Mouse (Mus musculus) lung, postnatal 36 days (tissue): ENCODE measurements at regions not wholly inside any gene's neighbourhood (a gene's known extent, or its start where the extent isn't known, plus 50 kb on each side); places are given as distances from the start of the nearest gene placed in this dataset.
A peak's percentile ranks its signal among the peaks of the same experiment; 100 is the strongest.

Experiments
- DNase-seq: peaks from one replicate; pipeline ENCODE4 v3.0.0; 2022; ENCODE audit warnings: mixed read lengths

DNA sequence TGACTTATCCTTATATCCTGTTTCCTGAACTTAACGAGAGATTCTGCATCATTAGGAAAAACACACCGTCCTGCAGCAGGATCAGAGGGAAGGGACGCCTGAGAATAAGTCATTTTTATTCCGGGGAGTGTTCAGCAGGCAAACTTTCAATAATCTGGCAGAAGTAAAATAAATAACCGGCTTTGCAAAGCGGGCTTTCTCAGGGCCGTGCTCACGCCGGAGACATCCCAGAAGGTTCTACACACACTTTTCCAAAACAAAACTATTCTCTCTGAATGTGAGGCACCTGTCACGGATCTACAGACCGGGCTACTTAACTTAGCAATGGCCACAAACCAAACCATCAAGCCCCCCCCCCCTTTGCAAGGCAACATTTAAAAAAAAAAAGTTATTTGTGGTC, 142.8 kb upstream of the Hnrnpa3 start:
- no peak for DNase-seq

DNA sequence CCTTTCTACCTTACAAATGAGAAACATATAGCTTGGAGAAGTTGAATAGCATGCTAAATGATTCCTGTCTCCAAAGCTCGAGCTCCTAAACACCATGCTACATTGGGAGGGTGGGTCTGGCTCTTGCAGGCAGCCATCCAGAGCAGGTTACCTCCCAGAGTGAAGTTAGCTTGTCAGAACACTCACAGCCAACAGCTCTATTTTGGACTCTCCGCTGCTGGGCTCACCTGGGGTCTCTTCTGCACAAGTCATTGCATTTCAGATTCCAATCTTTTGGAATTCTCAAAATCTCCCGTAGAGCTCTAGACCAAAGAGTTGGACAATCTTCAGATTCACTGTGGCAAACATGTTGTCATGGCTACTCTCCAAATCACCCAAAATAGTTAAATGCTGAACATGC, 142.0 kb upstream of the Hnrnpa3 start:
- no peak for DNase-seq

DNA sequence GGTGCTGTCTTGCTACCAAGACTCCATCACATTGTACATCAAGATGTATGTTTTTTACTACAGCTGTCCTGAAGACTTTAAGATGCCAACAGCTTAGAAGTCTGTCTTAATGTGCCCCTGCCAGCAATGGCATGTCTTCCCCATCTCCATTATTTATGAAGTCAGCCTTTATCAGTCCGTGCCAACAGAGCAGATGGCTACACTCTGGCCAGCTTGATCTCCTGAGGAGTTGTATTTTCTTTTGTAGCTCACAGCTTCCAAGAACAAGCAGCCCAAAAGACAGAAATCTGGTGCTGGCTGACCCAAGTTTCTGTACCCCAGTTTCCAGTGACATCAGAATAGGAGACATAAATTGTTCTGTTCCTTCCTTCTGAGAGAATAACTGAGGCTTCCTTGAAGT, 140.5 kb upstream of the Hnrnpa3 start:
- DNase-seq, result no peak

DNA sequence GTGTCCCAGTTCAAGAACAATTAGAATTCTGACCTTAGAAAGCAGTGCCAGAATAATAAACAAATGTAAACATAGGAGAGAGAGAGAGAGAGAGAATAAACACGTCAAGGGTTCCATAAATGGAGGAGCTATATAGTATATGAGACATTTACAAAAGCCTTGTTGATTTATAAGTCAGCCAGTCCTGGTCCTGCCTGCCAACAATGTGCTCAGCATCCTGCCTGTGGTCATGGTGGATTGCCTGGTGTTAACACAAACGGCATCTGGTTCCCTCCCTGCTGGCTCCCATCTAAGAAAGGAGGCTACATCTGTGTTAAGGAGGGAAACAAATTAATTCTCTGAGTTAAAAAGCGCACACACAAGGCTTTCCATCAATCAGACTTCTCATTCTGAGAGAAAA, 133.5 kb upstream of the Hnrnpa3 start:
- DNase-seq, result no peak

DNA sequence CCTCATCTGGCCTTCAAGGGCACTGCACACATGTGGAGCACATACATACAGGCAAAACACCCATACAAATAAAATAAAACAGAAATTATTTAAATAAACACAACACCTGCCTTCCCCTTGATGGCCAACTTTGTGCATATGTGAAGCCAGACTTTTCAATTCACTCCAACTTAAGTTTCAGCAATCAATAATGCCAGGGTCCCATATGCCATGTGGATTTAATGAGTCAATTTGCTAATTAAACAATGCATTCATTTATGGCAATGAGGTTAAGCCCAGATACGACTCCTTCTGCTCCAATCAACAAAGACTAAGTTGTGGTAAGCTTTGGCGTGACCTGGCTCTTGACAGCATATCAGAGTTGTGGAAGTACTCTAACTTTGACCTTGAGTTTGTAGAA, 130.4 kb upstream of the Hnrnpa3 start:
- DNase-seq, result no peak

DNA sequence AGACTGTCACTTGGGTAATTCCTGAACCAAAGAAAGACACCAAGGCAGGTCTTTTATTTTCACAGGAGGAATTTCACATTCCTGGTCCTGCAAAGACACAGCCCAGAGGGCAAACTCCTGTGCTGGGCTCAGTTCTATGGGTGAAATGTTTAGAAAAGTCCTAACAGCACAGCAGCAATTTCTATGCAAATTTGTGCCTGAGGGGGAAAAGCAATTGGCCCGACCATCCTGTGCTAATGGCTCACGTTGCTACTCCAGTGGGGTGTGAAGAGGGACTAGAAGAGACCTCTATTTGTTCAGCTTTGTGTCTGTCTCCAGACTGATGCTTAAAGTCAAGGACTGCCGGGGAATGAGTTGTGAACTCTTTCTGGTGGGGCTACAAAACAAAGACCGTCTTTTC, 120.9 kb upstream of the Hnrnpa3 start:
- no peak for DNase-seq

DNA sequence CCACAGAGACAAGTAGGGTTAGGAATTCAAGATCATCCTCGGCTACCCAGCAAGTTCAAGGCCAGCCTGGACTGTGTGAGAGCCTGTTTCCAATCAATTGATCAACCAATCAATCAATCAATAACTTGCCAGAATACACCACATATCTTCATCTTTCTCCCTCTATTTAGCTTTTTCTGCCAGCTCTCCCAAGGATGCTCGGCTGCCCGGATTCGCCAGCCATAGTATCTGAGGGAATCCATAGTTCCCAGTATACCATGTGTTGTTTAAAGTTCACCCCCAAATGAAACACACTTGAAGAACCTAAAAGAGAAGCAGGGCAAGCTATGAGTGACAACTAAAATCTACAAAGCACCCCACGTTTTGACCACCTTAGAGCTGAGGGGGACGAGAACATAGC, 119.3 kb upstream of the Hnrnpa3 start:
- DNase-seq, result no peak

DNA sequence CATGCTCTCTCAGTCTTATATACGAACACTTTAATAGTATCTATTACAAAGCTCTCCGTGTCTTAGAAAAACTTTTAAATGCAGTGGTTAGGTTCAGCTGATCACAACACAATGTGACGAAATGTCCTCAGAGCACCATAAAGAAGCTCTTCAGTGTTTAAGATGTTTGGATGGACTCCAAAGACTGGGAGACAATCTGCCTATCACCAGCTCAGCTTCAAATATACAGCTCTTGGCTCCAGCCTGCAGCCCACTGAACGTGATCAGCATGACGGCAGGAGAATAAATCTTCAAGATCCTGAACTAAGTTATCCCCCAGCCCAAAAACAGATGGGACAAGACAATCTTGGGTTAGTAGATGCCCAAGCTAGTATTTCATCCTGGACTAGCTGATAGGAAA, 116.7 kb upstream of the Hnrnpa3 start:
- DNase-seq, result no peak

DNA sequence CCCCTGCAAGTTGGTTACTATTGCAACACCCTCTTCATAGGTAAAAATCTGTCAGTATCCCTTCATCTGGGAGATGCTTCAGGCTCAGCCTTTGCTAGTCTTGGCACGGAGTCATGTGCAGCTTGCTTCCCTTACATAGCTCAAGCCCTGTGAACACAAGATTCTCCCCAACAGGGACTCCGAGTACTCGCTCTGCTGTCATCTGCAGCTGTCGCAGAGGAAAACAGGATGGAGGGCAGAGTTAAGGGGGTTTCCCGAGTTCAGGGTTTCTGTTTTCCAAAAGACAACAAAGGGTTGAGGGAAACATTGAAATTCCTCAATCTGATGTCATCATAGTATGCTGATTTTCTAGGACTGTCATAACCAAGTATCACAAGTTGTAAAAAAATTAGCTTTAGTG, 116.3 kb upstream of the Hnrnpa3 start:
- peak; percentile 53 for DNase-seq

DNA sequence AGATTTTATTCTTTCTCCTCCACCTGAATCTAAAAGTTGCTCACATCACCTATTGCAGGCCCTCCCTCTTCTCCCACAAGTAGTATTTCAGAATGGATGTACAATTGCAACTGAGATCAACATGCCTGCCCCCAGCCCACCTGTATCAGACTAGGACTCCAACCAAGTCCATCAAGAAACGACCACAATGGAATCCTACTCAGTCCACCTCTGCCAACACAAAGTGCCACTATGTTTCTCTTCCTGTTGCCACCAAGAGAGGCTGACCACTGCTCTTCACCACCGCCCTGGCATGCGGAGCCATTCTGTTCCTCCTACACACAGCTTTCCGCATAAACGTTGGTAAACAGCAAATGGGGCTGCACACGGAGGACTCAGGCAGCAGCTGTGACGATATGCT, 113.1 kb upstream of the Hnrnpa3 start:
- DNase-seq, result no peak

DNA sequence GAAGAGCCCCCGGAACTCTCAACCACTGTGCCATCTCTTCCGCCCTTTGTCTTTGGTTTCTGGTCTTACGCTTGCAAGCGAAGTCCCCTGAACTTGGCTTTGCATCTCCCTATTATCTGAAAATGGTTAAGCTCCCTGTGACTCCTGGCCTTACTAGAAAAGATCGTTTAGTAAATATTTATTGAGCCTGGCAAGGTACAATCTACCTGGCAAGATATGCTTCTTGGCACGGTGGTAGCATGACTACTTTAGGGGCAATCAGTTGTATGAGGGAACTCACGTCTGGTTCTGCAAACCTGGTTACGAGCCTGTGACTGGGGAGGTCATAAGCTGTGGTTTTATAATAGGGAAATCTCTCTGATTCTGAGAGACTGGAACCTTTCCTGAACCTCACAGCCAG, 103.4 kb upstream of the Hnrnpa3 start:
- DNase-seq, result no peak

DNA sequence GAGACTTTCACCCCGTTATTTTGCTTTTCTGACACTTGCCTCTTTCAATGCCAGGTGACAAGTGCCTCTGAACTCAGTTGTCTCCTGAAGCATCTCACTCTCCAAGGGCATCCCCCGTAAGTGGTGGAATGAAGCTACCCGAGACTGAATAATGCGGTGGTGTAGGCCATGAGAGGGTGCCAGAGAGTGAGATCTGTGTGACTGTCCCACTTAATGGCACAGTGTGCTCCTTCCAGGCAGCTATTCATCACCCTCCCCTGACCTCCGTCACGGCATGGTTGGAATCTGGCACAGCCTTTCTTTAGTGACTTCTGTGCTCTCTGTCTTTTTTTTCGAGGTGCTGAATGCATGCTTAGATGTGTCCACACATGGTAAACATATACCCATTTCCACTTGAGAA, 102.3 kb upstream of the Hnrnpa3 start:
- DNase-seq, result peak; percentile 0

DNA sequence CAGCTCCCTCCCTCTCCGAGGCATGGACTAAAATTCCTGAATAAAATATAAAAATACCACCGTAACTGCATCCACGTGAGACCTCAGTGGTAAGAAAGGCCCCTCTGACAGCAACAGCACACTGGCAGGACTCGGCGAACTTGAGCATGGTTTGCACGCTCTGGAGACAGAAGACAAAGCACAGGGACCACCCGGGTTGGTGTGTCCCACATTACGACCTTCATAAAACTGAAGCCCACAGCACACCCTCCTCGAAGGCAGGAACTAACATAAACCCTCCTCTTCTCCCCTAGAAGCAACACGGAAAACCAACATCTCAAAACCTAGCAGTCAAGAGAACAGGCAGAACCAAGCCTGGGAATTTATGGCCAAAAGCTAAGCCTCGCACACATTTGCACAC, 101.7 kb upstream of the Hnrnpa3 start:
- DNase-seq, result no peak

DNA sequence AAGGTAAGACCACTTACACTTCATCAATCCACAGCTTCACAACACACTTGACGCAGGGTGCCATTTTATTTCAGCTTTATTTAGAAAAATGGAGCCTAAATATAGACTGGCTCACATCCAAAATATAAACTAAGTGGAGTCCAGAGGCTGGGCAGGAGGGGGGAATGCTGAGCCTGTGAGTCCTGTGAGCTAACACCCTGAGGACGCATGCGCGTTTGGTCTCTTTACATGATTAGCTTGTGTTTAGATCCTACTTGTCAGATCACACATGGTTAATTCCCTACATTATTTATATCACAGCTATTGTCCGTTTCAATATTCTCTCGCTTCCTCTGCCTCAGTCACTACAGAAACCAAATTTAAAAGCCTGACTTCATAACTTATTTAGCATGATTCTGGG, 99.1 kb upstream of the Hnrnpa3 start:
- no peak for DNase-seq

DNA sequence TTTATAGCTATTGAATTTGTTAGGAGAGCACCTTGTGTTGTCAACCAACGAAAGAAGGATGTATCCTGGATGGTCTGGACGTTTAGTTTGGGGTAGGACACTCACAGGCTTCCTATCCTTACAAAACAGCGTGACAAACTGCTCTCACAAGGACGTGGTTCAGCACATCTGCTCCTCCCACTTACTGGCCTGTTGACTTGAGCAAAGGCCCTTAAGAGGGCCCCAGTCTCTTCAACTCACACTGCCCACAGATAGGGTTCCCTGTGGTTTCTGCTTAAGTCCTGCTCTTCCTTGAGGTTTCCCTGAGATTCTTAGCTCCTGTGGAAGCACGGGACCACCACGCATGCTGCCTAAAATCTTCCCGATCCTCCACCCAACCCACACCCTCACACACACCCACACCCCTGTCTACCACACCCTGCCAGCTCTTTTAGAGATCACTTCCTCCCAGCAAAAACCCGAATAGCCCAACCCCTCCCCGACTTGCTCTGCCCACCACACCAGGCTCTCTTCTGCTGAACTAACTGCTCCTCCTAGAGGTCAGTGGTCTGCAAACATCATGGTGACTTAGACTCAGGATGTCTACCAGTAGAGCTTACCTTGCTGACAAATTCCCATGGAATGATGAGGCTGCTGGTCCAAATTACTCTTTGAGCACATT, 95.7 kb upstream of the Hnrnpa3 start:
- DNase-seq, result peak; percentile 41

DNA sequence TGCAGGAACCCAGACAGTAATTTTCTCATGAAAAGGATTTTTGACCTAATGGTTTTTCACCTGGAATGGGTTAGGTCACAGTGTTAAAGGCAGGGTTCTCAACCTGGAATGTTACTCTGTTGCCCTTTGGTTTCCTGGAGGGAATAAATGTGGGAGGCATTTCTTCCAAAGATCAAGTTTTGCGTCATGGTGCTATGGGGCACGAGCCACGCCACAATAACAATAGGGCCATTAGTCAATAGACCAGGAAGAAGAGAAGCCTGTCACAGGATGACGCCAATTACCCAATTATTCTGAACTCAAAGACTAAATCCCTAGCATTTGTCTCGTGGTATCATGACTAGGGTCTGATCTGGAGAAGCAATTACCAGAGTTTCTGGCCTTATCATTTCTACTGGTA, 94.3 kb upstream of the Hnrnpa3 start:
- DNase-seq, result no peak

DNA sequence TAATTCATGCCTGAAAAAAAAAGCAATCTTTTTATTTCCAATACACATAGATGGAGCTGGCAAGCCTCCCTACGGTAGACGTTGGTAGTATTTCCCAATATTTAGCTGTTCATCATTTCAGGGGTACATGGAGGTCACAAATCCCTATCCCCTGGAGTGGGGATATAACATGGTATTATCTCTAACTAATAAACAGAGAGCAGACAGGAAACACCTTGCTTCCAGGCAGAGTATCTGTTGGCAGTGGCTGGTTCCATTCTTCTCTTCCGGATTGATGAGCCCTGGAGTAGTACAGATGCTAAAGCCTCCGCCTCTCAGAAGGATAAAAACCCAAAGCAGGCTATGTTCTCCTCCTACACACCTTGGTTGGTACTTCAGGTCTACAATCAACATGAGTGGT, 91.9 kb upstream of the Hnrnpa3 start:
- no peak for DNase-seq

DNA sequence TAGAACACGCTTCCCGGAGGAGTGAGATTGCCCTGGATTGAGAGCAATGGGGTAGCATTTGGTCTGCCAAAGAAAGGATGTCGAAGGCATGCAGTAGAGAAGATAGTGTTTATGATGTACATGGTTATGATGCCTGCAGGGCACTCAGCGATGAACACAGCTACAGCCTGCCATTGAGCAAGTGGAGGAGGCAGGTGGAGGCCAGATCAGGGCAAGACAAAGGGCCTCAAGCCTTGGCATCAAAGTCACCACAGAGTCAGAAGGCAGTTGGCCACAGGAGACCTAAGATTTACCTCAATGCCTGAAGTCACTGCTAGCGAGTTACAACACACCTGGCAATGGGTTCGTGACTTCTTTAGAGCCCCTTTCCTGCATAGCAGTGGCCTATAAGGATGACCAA, 89.3 kb upstream of the Hnrnpa3 start:
- DNase-seq, result no peak

DNA sequence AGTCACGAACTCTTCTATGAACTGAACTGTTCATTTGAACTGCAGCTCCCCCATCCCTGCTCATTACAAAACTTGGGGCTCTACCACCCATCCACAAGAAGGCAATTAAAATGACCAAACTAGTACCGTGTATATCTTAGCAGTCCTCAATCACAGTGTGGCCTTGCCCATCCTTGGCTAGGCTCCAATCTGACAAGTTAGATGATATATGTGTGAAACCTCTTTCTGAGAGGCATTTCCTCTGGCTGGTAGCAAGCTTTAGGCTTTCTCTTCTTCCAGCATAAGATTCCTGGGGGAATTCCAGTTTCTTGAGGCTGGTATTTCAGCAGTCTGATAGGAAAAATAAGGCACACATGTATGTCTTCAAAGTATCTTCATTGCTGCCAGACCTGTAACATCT, 88.8 kb upstream of the Hnrnpa3 start:
- no peak for DNase-seq

DNA sequence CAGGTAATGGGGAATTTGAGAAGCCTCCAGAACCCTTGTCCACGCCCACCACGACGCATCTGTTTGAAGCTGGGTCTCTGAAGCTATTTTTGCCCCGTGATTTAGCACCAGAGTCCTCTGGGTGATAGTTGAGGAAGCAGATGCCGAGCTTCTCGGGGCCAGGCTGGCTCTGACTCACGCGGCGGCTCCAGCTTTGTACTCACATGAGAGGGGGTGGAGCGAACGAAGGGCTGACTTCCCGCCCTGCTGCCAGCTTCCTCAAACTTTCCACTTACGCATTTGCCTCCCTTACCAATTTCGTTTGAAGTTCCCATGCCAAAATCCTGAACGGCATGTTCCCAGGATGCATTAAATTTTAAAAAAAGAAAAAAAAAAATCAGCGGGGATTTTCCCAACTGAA, 74.1 kb upstream of the Hnrnpa3 start:
- peak; percentile 93 for DNase-seq

DNA sequence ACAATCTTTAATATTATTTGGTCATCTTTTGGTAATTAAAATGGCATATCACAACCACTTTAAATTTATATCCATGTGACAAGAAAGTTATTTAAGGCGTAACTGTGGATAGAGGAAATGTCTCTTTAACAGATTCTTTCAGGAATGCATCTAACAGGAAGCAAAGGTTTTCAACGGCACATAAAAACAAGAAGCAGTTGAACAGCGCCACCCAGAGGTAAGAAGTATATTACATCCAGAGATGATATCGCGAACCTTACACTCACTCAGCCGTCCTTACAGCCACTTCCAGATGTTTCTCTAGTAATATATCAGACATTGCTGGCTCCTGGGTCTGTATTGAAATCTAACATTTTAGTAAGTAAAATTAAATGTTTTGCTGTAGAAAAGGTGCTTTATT, 70.5 kb upstream of the Hnrnpa3 start:
- DNase-seq, result peak; percentile 93

DNA sequence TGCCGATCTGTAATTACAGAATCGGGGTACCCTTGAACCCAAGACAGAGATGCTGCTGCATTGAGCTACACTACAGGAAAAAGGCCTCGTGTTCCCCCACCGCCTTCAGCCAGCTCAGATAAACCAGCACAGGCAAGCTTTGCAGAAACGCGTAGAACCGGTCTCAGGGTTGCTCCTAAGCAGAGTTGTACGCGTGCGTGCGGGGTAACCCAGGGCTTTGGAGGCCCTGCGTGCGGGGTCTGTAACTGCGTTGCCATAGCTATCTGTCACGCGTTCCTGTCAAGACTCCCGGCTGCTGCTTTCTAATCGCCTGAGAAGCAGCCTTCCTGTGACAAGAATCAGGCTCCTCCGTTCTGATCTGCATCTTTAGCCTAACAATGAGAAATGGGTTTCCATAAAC, 69.6 kb upstream of the Hnrnpa3 start:
- no peak for DNase-seq

DNA sequence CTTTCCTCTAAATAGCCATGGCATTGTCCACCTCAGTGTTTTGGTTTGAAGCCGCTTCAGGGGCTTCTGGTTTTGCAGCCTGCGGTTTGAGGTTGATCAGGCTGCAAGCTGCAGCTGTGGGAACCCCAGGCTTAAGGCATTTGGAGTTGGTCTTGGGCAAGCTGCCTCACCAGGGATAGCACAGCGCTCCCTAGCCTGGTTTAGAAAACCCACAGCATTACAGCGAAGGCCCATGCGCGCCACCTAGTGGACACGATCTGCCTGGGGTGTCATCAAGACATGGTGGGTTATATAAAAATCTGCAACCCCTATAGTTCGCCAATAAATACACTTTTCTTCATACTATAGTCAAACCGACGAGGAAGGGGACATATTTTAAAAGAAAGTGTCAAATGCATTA, 68.9 kb upstream of the Hnrnpa3 start:
- peak; percentile 96 for DNase-seq

DNA sequence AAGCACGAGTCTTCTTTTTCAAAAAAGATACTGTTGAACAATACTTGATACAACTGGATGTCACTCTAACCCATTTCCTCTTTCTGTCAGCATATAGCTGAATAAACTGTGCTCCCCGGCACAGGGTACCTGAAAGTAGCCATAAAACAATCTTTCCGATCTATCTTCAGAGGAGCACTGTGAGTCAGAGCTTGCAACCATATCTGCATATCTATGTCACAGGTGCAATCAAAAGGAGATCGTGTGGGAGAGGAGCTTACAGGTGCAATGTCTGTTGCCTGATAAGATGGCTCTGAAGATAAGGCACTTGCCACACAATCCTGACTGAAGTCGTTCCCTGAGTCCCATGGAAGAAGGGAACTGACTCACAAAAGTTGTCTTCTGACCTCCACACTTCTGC, 58.5 kb upstream of the Hnrnpa3 start:
- DNase-seq, result no peak

DNA sequence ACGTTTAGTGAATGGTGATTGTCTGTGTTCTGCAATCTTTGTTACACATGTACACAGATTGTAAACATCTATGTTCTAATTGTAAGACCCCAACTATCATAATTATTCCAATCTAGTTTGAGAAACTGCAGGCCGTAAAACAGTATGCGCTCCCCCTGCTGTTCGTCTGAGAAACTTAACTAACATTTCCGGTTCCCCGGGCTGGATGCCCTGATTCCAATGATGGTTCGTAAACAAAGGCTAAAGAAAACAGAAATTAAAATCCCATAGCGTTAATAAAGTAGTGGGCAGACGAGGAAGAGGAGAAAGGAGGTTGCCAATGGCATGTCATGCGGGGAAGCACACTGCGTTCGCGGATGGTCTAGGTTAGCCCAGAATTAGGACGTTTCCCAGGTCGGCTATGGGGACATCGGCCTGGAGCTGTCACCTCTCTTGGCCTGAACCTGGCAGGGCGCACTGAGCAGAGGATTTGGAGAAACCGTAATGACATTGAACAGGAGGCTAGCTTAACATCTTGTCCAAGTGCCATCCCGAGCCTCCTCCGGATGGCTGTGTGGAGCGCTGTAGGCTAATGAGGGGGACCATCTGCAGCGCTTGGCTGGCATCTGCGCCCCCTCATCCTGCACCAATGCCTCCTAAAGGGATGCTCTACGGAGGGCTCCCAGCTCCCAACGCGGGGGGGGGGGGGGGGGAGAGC, 55.7 kb upstream of the Hnrnpa3 start:
- peak; percentile 68 for DNase-seq
